Mouse (Mus musculus): Measurements from ENCODE around the gene Hsp90b1. TPM values are rescaled to one million over a fixed set of nuclear protein-coding genes. Genes with fewer than 3 reads are reported as not detected.
"Not testable (repeated sequence)": the region's sequence is repeated elsewhere in the genome, so short reads cannot be mapped to it uniquely, and the experiment has no call there.

The Hsp90b1 gene
- polyA plus RNA-seq, 1 experiment from 2014 or later = 488 TPM

DNA sequence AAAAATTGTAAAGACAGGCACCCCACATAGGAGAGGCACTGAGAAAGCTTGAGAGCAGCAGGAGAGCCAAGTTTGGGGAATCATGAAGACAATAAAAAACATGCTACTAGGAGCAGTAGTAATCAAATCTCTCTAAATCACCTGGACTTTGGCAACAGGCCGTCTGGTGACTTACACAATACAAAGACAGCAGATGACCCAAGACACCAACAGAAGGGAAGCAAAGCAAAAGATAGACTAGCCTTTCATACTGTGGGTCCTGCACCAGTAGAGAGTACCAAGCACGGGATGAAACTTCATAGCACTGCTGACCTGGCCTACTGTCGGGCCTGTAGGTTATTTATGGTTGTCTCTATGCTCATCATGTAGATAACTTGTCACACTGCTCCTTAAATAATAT lies 5.1 kb downstream of the Hsp90b1 start:
- Histone ChIP-seq H3K4me3 (ENCODE audit: low read depth, low read length) (no peak overlapping the region), H3K4me2 (peak overlapping the region; percentile 37), H3K4me1 (ENCODE audit: control insufficient read depth, insufficient read depth, low read length) (peaks cover 40% of the 10 kb centered on the region), H3K9ac (ENCODE audit: low read depth, low read length) (no peak overlapping the region), H3K36me3 (ENCODE audit: control insufficient read depth, insufficient read depth, low read length) (peaks cover 53% of the 10 kb centered on the region), H3K27ac (ENCODE audit: low read depth, low read length) (no peak overlapping the region), H3K9me3 (replicated peaks; ENCODE audit: control insufficient read depth, low read length) (no peaks in the 10 kb centered on the region), H3K27me3 (ENCODE audit: control insufficient read depth, insufficient read depth, low read length) (no peaks in the 10 kb centered on the region)
- 70% methylated on average over 3 of the region's 3 CpGs for WGBS (ENCODE audit: insufficient replicate concordance)
- ATAC-seq (replicated peaks; ENCODE audit: insufficient number of reproducible peaks, low FRiP score, low TSS enrichment) = no peak

DNA sequence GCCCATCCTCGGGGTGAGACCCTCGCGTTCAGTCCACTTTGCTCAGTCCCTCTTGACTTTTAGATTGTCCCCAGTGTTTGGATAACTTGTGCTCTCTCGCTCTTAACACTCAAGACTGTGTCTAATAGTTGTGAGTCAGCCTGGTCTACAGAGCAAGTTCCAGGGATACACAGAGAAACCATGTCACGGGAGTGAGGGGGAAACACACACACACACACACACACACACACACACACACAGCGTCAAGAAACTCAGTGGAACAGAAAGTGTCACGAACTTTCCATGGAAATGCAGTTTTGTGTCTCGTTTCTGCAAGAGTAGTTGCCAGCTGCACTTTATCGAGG lies 19.3 kb downstream of the Hsp90b1 start:
- H3K4me3 ChIP-seq (ENCODE audit: low read depth, low read length) = peak overlapping the region; percentile 70
- H3K27me3 ChIP-seq (ENCODE audit: control insufficient read depth, insufficient read depth, low read length); H3K4me1 ChIP-seq (ENCODE audit: control insufficient read depth, insufficient read depth, low read length); ATAC-seq (replicated peaks; ENCODE audit: insufficient number of reproducible peaks, low FRiP score, low TSS enrichment); H3K27ac ChIP-seq (ENCODE audit: low read depth, low read length); H3K9me3 ChIP-seq (replicated peaks; ENCODE audit: control insufficient read depth, low read length); H3K36me3 ChIP-seq (ENCODE audit: control insufficient read depth, insufficient read depth, low read length): not testable (repeated sequence)
- 27% methylated on average over 9 of the region's 9 CpGs for WGBS (ENCODE audit: insufficient replicate concordance)
- peak overlapping the region; percentile 73 for H3K4me2 ChIP-seq
- peak overlapping the region; percentile 88 for H3K9ac ChIP-seq (ENCODE audit: low read depth, low read length)

DNA sequence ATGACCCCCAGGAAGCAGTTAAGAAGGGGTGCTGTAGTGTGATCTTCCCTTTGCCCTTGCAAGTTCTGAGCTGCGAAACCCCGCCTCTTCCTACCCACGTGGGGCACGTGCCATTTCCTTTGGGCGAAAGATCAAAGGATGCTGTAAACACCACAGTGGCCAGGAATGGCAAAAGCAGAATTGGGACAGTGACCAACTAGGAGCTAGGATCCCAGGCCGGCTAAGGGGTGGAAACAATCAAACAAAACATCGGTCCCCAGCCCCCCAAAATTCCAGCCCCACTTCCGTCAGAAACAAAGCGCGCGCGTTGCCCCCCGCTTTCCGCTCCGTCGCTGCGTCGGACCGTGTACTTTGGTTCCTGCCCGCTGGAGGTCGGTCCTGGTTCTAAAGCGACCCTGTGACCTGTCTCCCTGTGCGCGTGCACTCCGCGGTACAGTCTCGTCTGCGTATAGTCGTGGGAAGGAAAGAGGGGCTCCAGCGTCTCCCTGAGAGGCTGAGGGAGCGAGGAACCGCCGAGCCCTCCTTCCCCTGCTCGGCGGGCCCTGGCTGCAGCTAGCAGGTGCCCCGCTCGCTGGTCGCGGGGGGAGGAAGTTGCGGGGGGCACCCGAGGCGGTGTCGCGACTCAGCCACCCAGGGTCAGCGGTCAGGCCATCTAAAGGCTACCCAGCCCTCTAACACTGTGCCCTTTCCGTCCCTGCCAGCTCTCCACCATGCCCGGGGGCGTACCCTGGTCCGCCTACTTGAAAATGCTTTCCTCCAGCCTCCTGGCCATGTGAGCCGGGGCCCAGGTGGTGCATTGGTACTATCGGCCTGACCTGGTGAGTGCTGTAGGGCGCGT lies 19.9 kb downstream of the Hsp90b1 start:
- WGBS (ENCODE audit: insufficient replicate concordance) = under 1% methylated on average over 53 of the region's 53 CpGs
- H3K9me3 ChIP-seq (replicated peaks; ENCODE audit: control insufficient read depth, low read length); H3K36me3 ChIP-seq (ENCODE audit: control insufficient read depth, insufficient read depth, low read length); H3K27me3 ChIP-seq (ENCODE audit: control insufficient read depth, insufficient read depth, low read length); H3K4me1 ChIP-seq (ENCODE audit: control insufficient read depth, insufficient read depth, low read length): not testable (repeated sequence)
- peak overlapping the region; percentile 88 for H3K9ac ChIP-seq (ENCODE audit: low read depth, low read length)
- peak overlapping the region; percentile 70 for H3K4me3 ChIP-seq (ENCODE audit: low read depth, low read length)
- ATAC-seq (replicated peaks; ENCODE audit: insufficient number of reproducible peaks, low FRiP score, low TSS enrichment) = peak; percentile 86
- peak overlapping the region; percentile 66 for H3K27ac ChIP-seq (ENCODE audit: low read depth, low read length)
- peak overlapping the region; percentile 73 for H3K4me2 ChIP-seq

DNA sequence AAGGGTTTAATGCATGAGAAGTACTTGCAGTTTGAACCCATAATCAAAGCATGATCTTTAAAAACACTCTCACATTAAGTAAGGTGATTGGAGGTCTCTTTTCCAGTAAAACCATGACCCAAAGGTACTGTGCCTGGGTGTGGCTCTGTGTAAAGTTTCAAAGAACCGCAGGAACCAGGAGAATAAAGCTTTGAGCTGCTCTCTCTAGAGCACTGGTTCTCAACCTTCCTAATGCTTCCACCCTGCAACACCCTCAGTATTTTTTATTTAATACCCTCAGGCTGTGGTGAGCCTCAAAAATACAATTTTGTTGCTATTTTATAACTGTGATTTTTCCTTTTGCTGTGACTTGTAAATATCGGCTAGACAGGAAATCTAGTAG lies 20.5 kb downstream of the Hsp90b1 start:
- peak; percentile 36; the same call in 1 of the 2 replicates for ATAC-seq (replicated peaks; ENCODE audit: insufficient number of reproducible peaks, low FRiP score, low TSS enrichment)
- peak overlapping the region; percentile 73 for H3K4me2 ChIP-seq
- H3K4me3 ChIP-seq (ENCODE audit: low read depth, low read length) = peak overlapping the region; percentile 70
- not testable (repeated sequence) for H3K4me1 ChIP-seq (ENCODE audit: control insufficient read depth, insufficient read depth, low read length); H3K27ac ChIP-seq (ENCODE audit: low read depth, low read length); H3K27me3 ChIP-seq (ENCODE audit: control insufficient read depth, insufficient read depth, low read length); H3K9ac ChIP-seq (ENCODE audit: low read depth, low read length); H3K9me3 ChIP-seq (replicated peaks; ENCODE audit: control insufficient read depth, low read length); H3K36me3 ChIP-seq (ENCODE audit: control insufficient read depth, insufficient read depth, low read length)
- 29% methylated on average over 2 of the region's 2 CpGs for WGBS (ENCODE audit: insufficient replicate concordance)

DNA sequence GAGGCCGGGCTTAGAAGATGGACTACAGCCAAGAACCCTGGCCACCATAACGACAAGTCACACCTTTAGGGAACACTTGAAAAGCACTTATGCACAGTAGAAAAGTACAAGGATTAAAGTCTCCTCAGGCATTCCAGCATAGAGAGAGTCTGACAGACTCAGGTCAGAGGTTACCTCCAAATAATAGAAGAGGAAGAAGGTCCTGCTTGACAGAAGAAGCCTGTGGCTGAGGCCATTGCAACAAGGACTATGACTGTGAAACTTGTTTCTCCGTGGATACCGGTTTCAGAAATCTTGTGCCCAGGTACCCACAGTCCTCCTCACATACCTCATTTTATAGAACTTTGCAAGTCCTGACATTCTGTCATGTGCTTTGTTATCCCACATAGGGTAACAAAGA lies 34.8 kb downstream of the Hsp90b1 start:
- not testable (repeated sequence) for H3K27ac ChIP-seq (ENCODE audit: low read depth, low read length); H3K27me3 ChIP-seq (ENCODE audit: control insufficient read depth, insufficient read depth, low read length); H3K9me3 ChIP-seq (replicated peaks; ENCODE audit: control insufficient read depth, low read length); H3K4me2 ChIP-seq; H3K4me1 ChIP-seq (ENCODE audit: control insufficient read depth, insufficient read depth, low read length); H3K9ac ChIP-seq (ENCODE audit: low read depth, low read length); H3K36me3 ChIP-seq (ENCODE audit: control insufficient read depth, insufficient read depth, low read length); H3K4me3 ChIP-seq (ENCODE audit: low read depth, low read length); ATAC-seq (replicated peaks; ENCODE audit: insufficient number of reproducible peaks, low FRiP score, low TSS enrichment)
- 75% methylated on average over 4 of the region's 4 CpGs for WGBS (ENCODE audit: insufficient replicate concordance)

Small RNAs within 50 kb of the gene (microRNA-seq; reads per million reads assigned to microRNA genes)
- gene Gm25745 (ENCODE audit: borderline number of aligned reads) = 7.0 reads per million, percentile 43 among the genes with 10 or more reads in this experiment

Other genes with a start within 250 kb of the Hsp90b1 start
- gene Syn3, start 206.6 kb downstream of the Hsp90b1 start, polyA plus RNA-seq (2014; fragmentation: Nextera tagmentation; extraction: Ambion mirVana) = 0.99 and 1.3 TPM in 2 replicates
- 1.6 and 2.7 TPM in 2 replicates for gene Ttc41, start 302 bp upstream of the Hsp90b1 start, polyA plus RNA-seq (2014; fragmentation: Nextera tagmentation; extraction: Ambion mirVana)
- gene Gm49358, start 58.5 kb upstream of the Hsp90b1 start, polyA plus RNA-seq (2014; fragmentation: Nextera tagmentation; extraction: Ambion mirVana) = not detected in 2 replicates
- gene Nt5dc3, start 73.5 kb upstream of the Hsp90b1 start, polyA plus RNA-seq (2014; fragmentation: Nextera tagmentation; extraction: Ambion mirVana) = 1.8 and 2.1 TPM in 2 replicates

All from heart, embryonic 11.5 days (tissue).